Mouse (Mus musculus): Measurements from ENCODE around the gene Tmem130. TPM values are rescaled to one million over a fixed set of nuclear protein-coding genes. Genes with fewer than 3 reads are reported as not detected.

The Tmem130 gene
- polyA plus RNA-seq (2014; fragmentation: Nextera tagmentation; extraction: Ambion mirVana) = 0.61 and 1.0 TPM in 2 replicates

DNA sequence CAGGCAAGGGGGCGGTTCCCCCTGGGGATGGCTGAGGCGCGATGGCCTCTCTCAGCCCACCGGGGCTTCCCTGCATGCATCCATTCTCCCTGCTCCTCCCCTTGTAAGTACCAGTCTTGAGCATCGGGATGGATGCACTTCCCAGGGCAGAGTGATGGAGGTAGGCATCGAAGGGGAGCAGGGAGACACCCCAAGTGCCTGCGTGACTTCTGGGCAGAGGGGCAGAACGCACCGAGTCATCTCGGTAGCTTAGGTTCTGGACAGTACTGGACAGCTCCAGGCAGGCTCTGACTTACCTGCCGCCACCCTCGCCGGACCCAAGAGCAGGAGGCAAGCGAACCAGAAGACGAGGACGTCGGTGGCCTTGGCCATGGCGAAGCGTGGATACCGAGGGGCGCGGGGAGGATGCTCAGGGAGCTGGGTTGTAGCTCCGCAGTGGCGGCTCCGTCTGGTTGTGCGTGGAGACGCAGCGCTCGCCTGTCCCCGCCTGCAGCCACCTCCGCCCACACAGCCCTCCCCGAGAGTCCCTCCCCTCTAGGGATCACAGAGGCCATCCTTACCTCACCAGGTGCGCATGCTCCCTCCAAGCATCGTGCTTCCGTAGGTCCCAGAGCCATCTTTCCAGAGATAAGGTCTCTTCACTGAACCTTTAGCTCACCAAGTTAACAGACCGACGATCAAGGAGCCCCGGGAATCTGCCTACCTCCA lies at the start of gene Tmem130:
Gene Tmem130 (minus strand): TSS at position 658 of the 708 bp plus-strand sequence.
- no peaks in the 10 kb centered on the region for H3K36me3 ChIP-seq (ENCODE audit: control insufficient read depth, insufficient read depth, low read length)
- peak within 1 kb of the TSS; percentile 55 for H3K4me2 ChIP-seq (ENCODE audit: low read length)
- H3K9me3 ChIP-seq (ENCODE audit: control insufficient read depth, low read length) = no peaks in the 10 kb centered on the region
- H3K4me3 ChIP-seq (ENCODE audit: control insufficient read depth in 1 of 2, insufficient read depth in 1 of 2, low read depth in 1 of 2, low read length in 2 of 2) = peak within 1 kb of the TSS; percentile 30 to 32
- H3K27ac ChIP-seq (replicated peaks in 1 of 2; ENCODE audit: control insufficient read depth in 1 of 2, insufficient read depth in 1 of 2, low read depth in 2 of 2, low read length in 2 of 2) = no peak within 1 kb of the TSS
- H3K27me3 ChIP-seq (ENCODE audit: control insufficient read depth, insufficient read depth, low read length) = peaks cover 30% of the 10 kb centered on the region
- no peak for ATAC-seq (ENCODE audit: insufficient number of reproducible peaks, insufficient read depth, low FRiP score, low read depth)
- H3K9ac ChIP-seq (ENCODE audit: low read length) = no peak within 1 kb of the TSS
- H3K4me1 ChIP-seq (ENCODE audit: control insufficient read depth in 2 of 2, insufficient read depth in 2 of 2, low read length in 2 of 2) = peaks cover 5 to 7% of the 10 kb centered on the region in 2 experiments
- WGBS = 1% methylated on average over 38 of the region's 38 CpGs

DNA sequence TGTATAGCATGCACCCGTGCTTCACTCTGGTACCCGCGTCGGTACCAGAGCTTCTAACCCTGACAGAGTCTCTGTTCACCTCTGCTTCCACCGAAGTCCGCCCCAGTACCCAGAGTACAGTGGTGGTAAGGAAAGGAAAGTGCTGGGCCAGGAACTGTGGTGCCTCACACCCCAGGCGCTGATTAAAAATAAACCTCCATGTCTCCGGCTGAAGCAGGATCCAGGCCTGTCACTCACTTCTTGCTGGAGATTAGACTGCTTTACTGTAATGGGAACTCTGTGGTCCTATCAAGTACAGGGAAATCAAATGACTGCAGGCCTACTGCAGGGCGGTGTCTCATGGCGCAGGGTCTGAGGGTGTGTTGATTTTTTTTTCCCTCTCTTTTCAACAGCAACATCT lies 45.3 kb upstream of the Tmem130 start:
- ATAC-seq (ENCODE audit: insufficient number of reproducible peaks, insufficient read depth, low FRiP score, low read depth) = peak; percentile 66
- Histone ChIP-seq H3K36me3 (ENCODE audit: control insufficient read depth, insufficient read depth, low read length) (peaks cover 100% of the 10 kb centered on the region), H3K4me3 (ENCODE audit: control insufficient read depth in 1 of 2, insufficient read depth in 1 of 2, low read depth in 1 of 2, low read length in 2 of 2) (no peak overlapping the region), H3K9me3 (ENCODE audit: control insufficient read depth, low read length) (no peaks in the 10 kb centered on the region), H3K4me2 (ENCODE audit: low read length) (no peak overlapping the region), H3K27ac (replicated peaks in 1 of 2; ENCODE audit: control insufficient read depth in 1 of 2, insufficient read depth in 1 of 2, low read depth in 2 of 2, low read length in 2 of 2) (peak overlapping the region; percentile 43 to 64), H3K27me3 (ENCODE audit: control insufficient read depth, insufficient read depth, low read length) (no peaks in the 10 kb centered on the region), H3K4me1 (ENCODE audit: control insufficient read depth in 2 of 2, insufficient read depth in 2 of 2, low read length in 2 of 2) (peaks cover 12 to 20% of the 10 kb centered on the region in 2 experiments), H3K9ac (ENCODE audit: low read length) (no peak overlapping the region)
- WGBS = 58% methylated on average over 10 of the region's 10 CpGs

GRCm38 (mm10) chr5:144804181-144804580 lies 42.6 kb upstream of the Tmem130 start:
- ATAC-seq (ENCODE audit: insufficient number of reproducible peaks, insufficient read depth, low FRiP score, low read depth) = no peak
- Histone ChIP-seq H3K27ac (replicated peaks in 1 of 2; ENCODE audit: control insufficient read depth in 1 of 2, insufficient read depth in 1 of 2, low read depth in 2 of 2, low read length in 2 of 2) (no peak overlapping the region), H3K9ac (ENCODE audit: low read length) (no peak overlapping the region), H3K27me3 (ENCODE audit: control insufficient read depth, insufficient read depth, low read length) (no peaks in the 10 kb centered on the region), H3K9me3 (ENCODE audit: control insufficient read depth, low read length) (no peaks in the 10 kb centered on the region), H3K36me3 (ENCODE audit: control insufficient read depth, insufficient read depth, low read length) (peaks cover 100% of the 10 kb centered on the region), H3K4me1 (ENCODE audit: control insufficient read depth in 2 of 2, insufficient read depth in 2 of 2, low read length in 2 of 2) (peaks cover 12 to 20% of the 10 kb centered on the region in 2 experiments), H3K4me2 (ENCODE audit: low read length) (no peak overlapping the region), H3K4me3 (ENCODE audit: control insufficient read depth in 1 of 2, insufficient read depth in 1 of 2, low read depth in 1 of 2, low read length in 2 of 2) (no peak overlapping the region)
- 52% methylated on average over 7 of the region's 7 CpGs for WGBS

DNA sequence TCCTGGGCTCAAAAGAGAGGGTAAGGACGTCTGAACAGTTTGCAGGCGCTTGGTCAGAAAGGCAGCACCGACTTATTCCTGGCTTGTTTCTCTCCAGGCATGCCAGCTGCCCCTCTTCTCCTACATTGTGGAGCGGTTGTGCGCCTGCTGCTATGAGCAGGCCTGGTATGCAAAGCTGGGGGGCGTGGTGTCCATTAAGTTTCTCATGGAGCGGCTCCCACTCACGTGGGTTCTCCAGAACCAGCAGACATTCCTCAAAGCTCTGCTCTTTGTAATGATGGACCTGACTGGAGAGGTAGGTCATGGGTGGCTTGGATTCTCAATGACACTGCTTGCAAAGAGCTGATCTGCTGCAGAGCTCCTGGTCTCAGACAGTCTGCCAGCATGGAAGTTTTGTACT lies 41.4 kb upstream of the Tmem130 start:
- Histone ChIP-seq H3K27me3 (ENCODE audit: control insufficient read depth, insufficient read depth, low read length) (no peaks in the 10 kb centered on the region), H3K4me1 (ENCODE audit: control insufficient read depth in 2 of 2, insufficient read depth in 2 of 2, low read length in 2 of 2) (peaks cover 12 to 20% of the 10 kb centered on the region in 2 experiments), H3K4me3 (ENCODE audit: control insufficient read depth in 1 of 2, insufficient read depth in 1 of 2, low read depth in 1 of 2, low read length in 2 of 2) (no peak overlapping the region), H3K9ac (ENCODE audit: low read length) (no peak overlapping the region), H3K4me2 (ENCODE audit: low read length) (no peak overlapping the region), H3K36me3 (ENCODE audit: control insufficient read depth, insufficient read depth, low read length) (peaks cover 100% of the 10 kb centered on the region), H3K9me3 (ENCODE audit: control insufficient read depth, low read length) (no peaks in the 10 kb centered on the region), H3K27ac (replicated peaks in 1 of 2; ENCODE audit: control insufficient read depth in 1 of 2, insufficient read depth in 1 of 2, low read depth in 2 of 2, low read length in 2 of 2) (no peak overlapping the region)
- ATAC-seq (ENCODE audit: insufficient number of reproducible peaks, insufficient read depth, low FRiP score, low read depth) = no peak
- 89% methylated on average over 8 of the region's 8 CpGs for WGBS

DNA sequence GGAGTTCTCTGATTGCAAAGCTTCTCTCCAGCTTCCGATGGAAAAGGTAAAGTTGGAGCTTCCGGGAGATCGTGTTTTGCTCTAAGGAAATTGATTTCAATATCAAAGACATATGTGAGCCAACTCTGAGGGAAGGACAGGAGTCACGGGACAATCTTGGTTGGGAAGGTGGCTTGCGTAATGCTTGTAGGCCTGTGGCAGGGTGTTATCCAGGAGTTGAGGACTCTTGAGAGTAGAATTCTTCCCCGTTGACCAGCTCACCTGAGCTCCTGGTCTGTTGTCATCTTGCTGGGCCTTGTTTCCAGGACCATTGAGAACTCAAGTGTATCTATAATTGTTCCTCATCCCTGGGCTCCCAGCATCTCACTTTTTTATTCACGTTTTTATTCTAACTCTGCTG lies 35.5 kb upstream of the Tmem130 start:
- no peaks in the 10 kb centered on the region for H3K4me1 ChIP-seq (ENCODE audit: control insufficient read depth in 2 of 2, insufficient read depth in 2 of 2, low read length in 2 of 2)
- no peak for ATAC-seq (ENCODE audit: insufficient number of reproducible peaks, insufficient read depth, low FRiP score, low read depth)
- H3K36me3 ChIP-seq (ENCODE audit: control insufficient read depth, insufficient read depth, low read length) = peaks cover 100% of the 10 kb centered on the region
- no peaks in the 10 kb centered on the region for H3K9me3 ChIP-seq (ENCODE audit: control insufficient read depth, low read length)
- H3K4me3 ChIP-seq (ENCODE audit: control insufficient read depth in 1 of 2, insufficient read depth in 1 of 2, low read depth in 1 of 2, low read length in 2 of 2) = no peak overlapping the region
- H3K27me3 ChIP-seq (ENCODE audit: control insufficient read depth, insufficient read depth, low read length) = no peaks in the 10 kb centered on the region
- no peak overlapping the region for H3K27ac ChIP-seq (replicated peaks in 1 of 2; ENCODE audit: control insufficient read depth in 1 of 2, insufficient read depth in 1 of 2, low read depth in 2 of 2, low read length in 2 of 2)
- H3K4me2 ChIP-seq (ENCODE audit: low read length) = no peak overlapping the region
- H3K9ac ChIP-seq (ENCODE audit: low read length) = no peak overlapping the region
- 96% methylated on average over 7 of the region's 7 CpGs for WGBS

DNA sequence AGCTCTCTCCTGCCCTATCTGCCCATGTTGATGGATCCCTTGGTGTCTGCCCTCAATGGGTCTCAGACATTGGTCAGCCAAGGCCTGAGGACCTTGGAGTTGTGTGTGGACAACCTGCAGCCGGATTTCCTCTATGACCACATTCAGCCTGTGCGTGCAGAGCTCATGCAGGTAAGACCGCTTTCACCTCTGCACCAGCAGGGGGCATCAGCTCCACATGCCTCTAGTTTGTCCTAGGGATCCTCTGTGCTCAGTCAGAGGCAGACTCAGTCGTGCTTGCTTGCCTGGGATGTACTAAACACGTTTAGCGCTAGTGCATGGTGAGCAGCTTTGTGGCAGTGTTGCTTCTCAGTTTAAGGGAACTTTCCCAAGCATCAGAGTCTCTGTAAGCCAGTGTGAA lies 33.1 kb upstream of the Tmem130 start:
- ATAC-seq (ENCODE audit: insufficient number of reproducible peaks, insufficient read depth, low FRiP score, low read depth) = no peak
- H3K27ac ChIP-seq (replicated peaks in 1 of 2; ENCODE audit: control insufficient read depth in 1 of 2, insufficient read depth in 1 of 2, low read depth in 2 of 2, low read length in 2 of 2) = no peak overlapping the region
- no peaks in the 10 kb centered on the region for H3K27me3 ChIP-seq (ENCODE audit: control insufficient read depth, insufficient read depth, low read length)
- no peak overlapping the region for H3K9ac ChIP-seq (ENCODE audit: low read length)
- H3K4me1 ChIP-seq (ENCODE audit: control insufficient read depth in 2 of 2, insufficient read depth in 2 of 2, low read length in 2 of 2) = no peaks in the 10 kb centered on the region
- no peaks in the 10 kb centered on the region for H3K9me3 ChIP-seq (ENCODE audit: control insufficient read depth, low read length)
- no peak overlapping the region for H3K4me2 ChIP-seq (ENCODE audit: low read length)
- H3K4me3 ChIP-seq (ENCODE audit: control insufficient read depth in 1 of 2, insufficient read depth in 1 of 2, low read depth in 1 of 2, low read length in 2 of 2) = no peak overlapping the region
- H3K36me3 ChIP-seq (ENCODE audit: control insufficient read depth, insufficient read depth, low read length) = peaks cover 100% of the 10 kb centered on the region
- whole genome bisulfite sequencing = 73% methylated on average over 6 of the region's 6 CpGs

DNA sequence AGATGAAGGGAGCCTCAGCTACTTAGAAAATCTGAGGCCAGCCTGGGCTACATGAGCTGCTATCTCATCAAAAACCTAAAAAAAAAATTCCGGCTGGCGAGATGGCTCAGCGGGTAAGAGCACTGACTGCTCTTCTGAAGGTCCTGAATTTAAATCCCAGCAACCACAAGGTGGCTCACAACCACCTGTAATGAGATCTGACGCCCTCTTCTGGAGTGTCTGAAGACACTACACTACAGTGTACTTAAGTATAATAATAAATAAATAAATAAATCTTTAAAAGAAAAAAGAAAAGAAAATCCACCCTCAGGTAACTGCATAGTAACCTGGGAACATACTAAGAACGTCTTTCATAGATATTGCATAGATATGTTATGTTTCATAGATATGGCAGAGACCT lies 31.8 kb upstream of the Tmem130 start:
- Histone ChIP-seq H3K9ac (ENCODE audit: low read length) (no peak overlapping the region), H3K9me3 (ENCODE audit: control insufficient read depth, low read length) (no peaks in the 10 kb centered on the region), H3K36me3 (ENCODE audit: control insufficient read depth, insufficient read depth, low read length) (peaks cover 100% of the 10 kb centered on the region), H3K27me3 (ENCODE audit: control insufficient read depth, insufficient read depth, low read length) (no peaks in the 10 kb centered on the region), H3K4me1 (ENCODE audit: control insufficient read depth in 2 of 2, insufficient read depth in 2 of 2, low read length in 2 of 2) (no peaks in the 10 kb centered on the region), H3K4me3 (ENCODE audit: control insufficient read depth in 1 of 2, insufficient read depth in 1 of 2, low read depth in 1 of 2, low read length in 2 of 2) (no peak overlapping the region), H3K4me2 (ENCODE audit: low read length) (no peak overlapping the region), H3K27ac (replicated peaks in 1 of 2; ENCODE audit: control insufficient read depth in 1 of 2, insufficient read depth in 1 of 2, low read depth in 2 of 2, low read length in 2 of 2) (no peak overlapping the region)
- WGBS = 81% methylated on average over 5 of the region's 5 CpGs
- ATAC-seq (ENCODE audit: insufficient number of reproducible peaks, insufficient read depth, low FRiP score, low read depth) = no peak

DNA sequence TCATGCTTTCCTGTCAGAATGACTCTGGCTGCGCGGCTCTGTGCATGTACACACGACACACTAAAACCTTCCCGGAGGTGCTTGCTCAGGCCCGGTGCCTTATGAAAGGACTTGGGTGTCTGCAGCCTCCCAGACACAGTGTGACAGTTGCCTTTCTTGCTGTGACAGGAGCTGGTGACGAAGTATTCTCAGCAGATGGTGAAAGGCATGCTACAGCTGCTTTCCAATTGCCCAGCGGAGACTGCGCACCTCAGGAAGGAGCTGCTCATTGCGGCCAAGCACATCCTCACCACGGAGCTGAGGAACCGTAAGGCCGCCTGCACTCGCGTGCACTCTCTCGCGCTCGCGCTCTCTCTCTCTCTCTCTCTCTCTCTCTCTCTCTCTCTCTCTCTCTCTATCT lies 24.8 kb upstream of the Tmem130 start:
- Histone ChIP-seq H3K36me3 (ENCODE audit: control insufficient read depth, insufficient read depth, low read length) (peaks cover 100% of the 10 kb centered on the region), H3K4me3 (ENCODE audit: control insufficient read depth in 1 of 2, insufficient read depth in 1 of 2, low read depth in 1 of 2, low read length in 2 of 2) (no peak overlapping the region), H3K27ac (replicated peaks in 1 of 2; ENCODE audit: control insufficient read depth in 1 of 2, insufficient read depth in 1 of 2, low read depth in 2 of 2, low read length in 2 of 2) (no peak overlapping the region), H3K9me3 (ENCODE audit: control insufficient read depth, low read length) (no peaks in the 10 kb centered on the region), H3K4me1 (ENCODE audit: control insufficient read depth in 2 of 2, insufficient read depth in 2 of 2, low read length in 2 of 2) (no peaks in the 10 kb centered on the region), H3K27me3 (ENCODE audit: control insufficient read depth, insufficient read depth, low read length) (no peaks in the 10 kb centered on the region), H3K4me2 (ENCODE audit: low read length) (no peak overlapping the region), H3K9ac (ENCODE audit: low read length) (no peak overlapping the region)
- no peak for ATAC-seq (ENCODE audit: insufficient number of reproducible peaks, insufficient read depth, low FRiP score, low read depth)
- 95% methylated on average over 18 of the region's 18 CpGs for WGBS
